Comparison of ENCODE assay signal across 13 mouse cellular contexts in genomic region chr1:164855700-164856099, GRCm38 (mm10). TPM values are rescaled to one million over a fixed set of nuclear protein-coding genes. Genes with fewer than 3 reads are reported as not detected.
DNase-seq lines count a peak whose midpoint lies in the region; ATAC-seq and TF ChIP-seq lines count a peak whose summit lies in the region.
"Not testable (repeated sequence)": the region's sequence is repeated elsewhere in the genome, so short reads cannot be mapped to it uniquely, and the experiment has no call there.
"Had no signal": no experiment of that assay in that cellular context is flagged by ENCODE, and none has a peak within 500 bp of the region (broad histone marks: within the 10 kb centered on the region; RNA-seq: fewer than 3 reads in every experiment).

No protein-coding gene starts in this region.

- not testable (repeated sequence) for ATAC-seq in kidney, postnatal 0 days (replicated peaks; ENCODE audit: low FRiP score, low read depth)

- in situ Hi-C loops in CH12.LX (cut with MboI; ENCODE audit: low pct_ligation_motif_present, low pct_unique_long_range_greater_than_20kb, low sequenced_read_pairs): not testable (repeated sequence)

- not testable (repeated sequence) for TF ChIP-seq POLR2A in CH12.LX (IDR thresholded peaks at IDR 0.05; ENCODE audit: low read depth, low read length)

- H3K4me1 ChIP-seq in CH12.LX (ENCODE audit: control insufficient read depth in 1 of 2, insufficient read depth in 2 of 2); kidney, postnatal 0 days (replicated peaks; ENCODE audit: insufficient read depth, low read length): not testable (repeated sequence)

- TF ChIP-seq CTCF in CH12.LX (conservative IDR thresholded peaks at IDR 0.05 in 1 of 2, IDR thresholded peaks at IDR 0.05 in 1 of 2; ENCODE audit: low read depth in 2 of 2, low read length in 2 of 2); kidney, postnatal 0 days (IDR thresholded peaks at IDR 0.05; ENCODE audit: low read depth): not testable (repeated sequence)

- intact Hi-C loops in heart, postnatal 14 days (cut with DNase I): not testable (repeated sequence)

- dilution Hi-C loops in CH12.LX (cut with MboI; ENCODE audit: extremely low pct_ligation_motif_present, extremely low pct_unique_long_range_greater_than_20kb, low sequenced_read_pairs): not testable (repeated sequence)

- not testable (repeated sequence) for H3K27me3 ChIP-seq in CH12.LX (replicated peaks); kidney, postnatal 0 days (ENCODE audit: insufficient read depth, low read length)

- 30% methylated on average over 2 of the region's 2 CpGs for WGBS in kidney, postnatal 0 days

- peak; percentile 42 for DNase-seq in CH12.LX (ENCODE audit: extremely low read depth)
- peak; percentile 74 for DNase-seq in adrenal gland, postnatal 25 days
- DNase-seq in cerebellum, adult 9-10 months: peak; percentile 61
- DNase-seq in gastrocnemius, postnatal 10 days: peak; percentile 67
- peak; percentile 45 to 58 for DNase-seq in heart, postnatal 14 days
- peak; percentile 18 for DNase-seq in kidney, postnatal 0 days (ENCODE audit: low spot score)
- DNase-seq in lung, postnatal 10 days: peak; percentile 15
- DNase-seq in testis, postnatal 10 days (ENCODE audit: low spot score): peak; percentile 71

- not testable (repeated sequence) for H3K9me3 ChIP-seq in CH12.LX (replicated peaks; ENCODE audit: low read length); kidney, postnatal 0 days (replicated peaks; ENCODE audit: low read length)

- not testable (repeated sequence) for H3K36me3 ChIP-seq in CH12.LX (replicated peaks in 1 of 2; ENCODE audit: control insufficient read depth in 1 of 2, insufficient read depth in 1 of 2, low read length in 1 of 2); kidney, postnatal 0 days (ENCODE audit: insufficient read depth, low read length)

- not testable (repeated sequence) for H3K4me3 ChIP-seq in CH12.LX (replicated peaks in 1 of 3; ENCODE audit: low read depth in 2 of 3, low read length in 2 of 3, poor library complexity in 1 of 3); kidney, postnatal 0 days (replicated peaks; ENCODE audit: low read depth, low read length)

- not testable (repeated sequence) for H3K4me2 ChIP-seq in CH12.LX (ENCODE audit: insufficient read depth, low read depth, poor library complexity, severe bottlenecking); kidney, postnatal 0 days (ENCODE audit: low read length)

- H3K27ac ChIP-seq in CH12.LX (ENCODE audit: insufficient read depth, low read depth); kidney, postnatal 0 days: not testable (repeated sequence)

- H3K9ac ChIP-seq in CH12.LX (ENCODE audit: insufficient read depth, low read depth); kidney, postnatal 0 days (ENCODE audit: low read depth, low read length): not testable (repeated sequence)

- H3K79me2 ChIP-seq in CH12.LX (replicated peaks; ENCODE audit: control insufficient read depth, extremely low read depth, insufficient read depth, poor library complexity, severe bottlenecking): not testable (repeated sequence)

- not testable (repeated sequence) for TF ChIP-seq RAD21 in CH12.LX (IDR thresholded peaks at IDR 0.05; ENCODE audit: low read depth, low read length)

- TF ChIP-seq EP300 in CH12.LX (IDR thresholded peaks at IDR 0.05; ENCODE audit: low read length): not testable (repeated sequence)

TF ChIP-seq in CH12.LX, 34 proteins besides CTCF, POLR2A, EP300 and RAD21:
- TF ChIP-seq JUN (IDR thresholded peaks at IDR 0.05; ENCODE audit: insufficient read depth, low read depth, low read length) (peak; percentile 31; the same call in 1 of the 2 replicates), IRF4 (IDR thresholded peaks at IDR 0.05; ENCODE audit: low read depth, low read length) (0 out of 2 replicates have a peak, but pooled peaks have one; percentile 35), BHLHE40 (IDR thresholded peaks at IDR 0.05; ENCODE audit: low read depth, low read length) (0 out of 2 replicates have a peak, but pooled peaks have one; percentile 22), ETS1 (conservative IDR thresholded peaks at IDR 0.05; ENCODE audit: low read depth, low read length) (peak; percentile 38; the same call in 1 of the 2 replicates), MEF2A (IDR thresholded peaks at IDR 0.05; ENCODE audit: borderline replicate concordance, low read depth, low read length) (peak; percentile 83)

RNA-seq across cellular contexts. Expression of gene Dpt, which starts 59.3 kb away (rescaled TPM):
- not detected in 2 replicates for total RNA-seq in CH12.LX (2012; rRNA removed)
- total RNA-seq in CH12.LX (2014; rRNA removed): not detected in 2 replicates
- polyA plus RNA-seq in CH12.LX (2012; ENCODE audit: insufficient read length, low read depth): not detected in 2 replicates
- 9.2 and 13.2 TPM in 2 replicates for total RNA-seq in adrenal gland, postnatal 25 days (2021)
- total RNA-seq in gastrocnemius, postnatal 10 days (2021): 100 to 1,000 TPM; 128 to 135 TPM
- total RNA-seq in heart, postnatal 14 days (2021): 100 to 1,000 TPM; 149 to 156 TPM
- polyA plus RNA-seq in kidney, postnatal 0 days (2015; fragmentation: Nextera tagmentation; extraction: Ambion mirVana): 2.3 and 3.5 TPM in 2 replicates
- total RNA-seq: ES-E14; forebrain, postnatal 0 days; layer of hippocampus, adult 18-20 months; left cerebral cortex, adult 18-20 months; megakaryocyte progenitor cell, adult 5-6 weeks had no signal

Comparison
In these comparisons a context has a peak if more than half of its experiments do, and no peak if none do; other contexts are left out.
1. DNase-seq: peak in every context shown above with its lines; median percentile 74 in adrenal gland, postnatal 25 days; 71 in testis, postnatal 10 days; 67 in gastrocnemius, postnatal 10 days; 61 in cerebellum, adult 9-10 months; 52 in heart, postnatal 14 days; 42 in CH12.LX; 18 in kidney, postnatal 0 days; 15 in lung, postnatal 10 days.